Mouse (Mus musculus) common myeloid progenitor, adult 5-6 weeks (primary cell): Measurements from ENCODE around the gene Stk24. TPM values are rescaled to one million over a fixed set of nuclear protein-coding genes. Genes with fewer than 3 reads are reported as not detected.

ENCODE experiments used
- ATAC-seq: replicated peaks from 2 replicates; pipeline ENCODE4 v1.8.0; 2016; ENCODE audit warnings: low read depth, mild to moderate bottlenecking, moderate TSS enrichment, inconsistent platforms; ENCODE audit not compliant: poor library complexity, severe bottlenecking
- total RNA-seq: library from RNA; stranded (forward); fragments of 200-1000, 187-1606 nt; gene quantifications from 2 replicates; pipeline ENCODE4 v1.2.3, GENCODE M21; 2017

The Stk24 gene
- total RNA-seq, 1 experiment from 2014 or later, result 100 TPM

GRCm38 (mm10) chr14:121355732-121356131, 24.1 kb downstream of the Stk24 start:
- ATAC-seq, result peak; percentile 46

GRCm38 (mm10) chr14:121353648-121354377, 26.0 kb downstream of the Stk24 start:
- no peak for ATAC-seq

GRCm38 (mm10) chr14:121352744-121353143, 27.1 kb downstream of the Stk24 start:
- ATAC-seq, result no peak

GRCm38 (mm10) chr14:121351737-121352136, 28.1 kb downstream of the Stk24 start:
- ATAC-seq, result no peak

GRCm38 (mm10) chr14:121350011-121350410, 29.8 kb downstream of the Stk24 start:
- no peak for ATAC-seq

GRCm38 (mm10) chr14:121349291-121349690, 30.5 kb downstream of the Stk24 start:
- no peak for ATAC-seq

- ATAC-seq, result no peak
Observed at GRCm38 (mm10) chr14:121348256-121348655, 31.6 kb downstream of the Stk24 start.

GRCm38 (mm10) chr14:121347134-121347533, 32.7 kb downstream of the Stk24 start:
- no peak for ATAC-seq

- peak; percentile 39 for ATAC-seq
Observed at GRCm38 (mm10) chr14:121346654-121347053, 33.2 kb downstream of the Stk24 start.

GRCm38 (mm10) chr14:121346053-121346452, 33.8 kb downstream of the Stk24 start:
- peak; percentile 62 for ATAC-seq

- ATAC-seq, result no peak
Observed at GRCm38 (mm10) chr14:121344928-121345327, 34.9 kb downstream of the Stk24 start.

- no peak for ATAC-seq
Observed at GRCm38 (mm10) chr14:121342885-121343284, 36.9 kb downstream of the Stk24 start.

GRCm38 (mm10) chr14:121339951-121340401, 39.8 kb downstream of the Stk24 start:
- ATAC-seq, result 0 out of 2 replicates have a peak, but pooled peaks have one; percentile 5

GRCm38 (mm10) chr14:121338819-121339573, 40.8 kb downstream of the Stk24 start:
- ATAC-seq, result no peak

GRCm38 (mm10) chr14:121330090-121330408, 49.8 kb downstream of the Stk24 start:
- ATAC-seq, result no peak

GRCm38 (mm10) chr14:121329401-121330089, 50.3 kb downstream of the Stk24 start:
- ATAC-seq, result no peak

- peak; percentile 12; the same call in 1 of the 2 replicates for ATAC-seq
Observed at GRCm38 (mm10) chr14:121328878-121329277, 50.9 kb downstream of the Stk24 start.

- ATAC-seq, result no peak
Observed at GRCm38 (mm10) chr14:121326432-121326831, 53.4 kb downstream of the Stk24 start.

- ATAC-seq, result peak; percentile 68
Observed at GRCm38 (mm10) chr14:121324521-121325330, 55.1 kb downstream of the Stk24 start.

GRCm38 (mm10) chr14:121322641-121323040, 57.2 kb downstream of the Stk24 start:
- ATAC-seq, result no peak
